Comparison of ENCODE assay signal across 14 mouse cellular contexts in the genomic region with DNA sequence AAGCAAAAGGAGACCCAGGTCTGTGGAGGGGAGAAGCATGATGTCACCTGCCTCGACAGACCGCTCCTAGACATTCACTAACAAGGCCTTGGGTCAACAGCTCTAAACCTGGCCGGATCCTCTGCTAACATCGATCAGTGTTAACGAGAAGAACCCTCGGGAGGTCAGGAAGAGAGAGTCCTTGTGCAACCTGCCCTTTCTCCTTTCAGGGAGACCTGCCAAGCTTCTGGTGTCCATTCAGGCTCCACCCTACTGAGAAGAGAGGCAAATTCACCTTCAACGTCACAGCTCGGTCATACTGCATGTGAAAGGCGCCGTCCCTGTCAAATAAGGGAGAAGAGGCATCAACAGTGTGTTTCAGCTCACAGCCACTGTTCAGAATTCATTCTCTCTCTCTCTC.
"Had no signal": no experiment of that assay in that cellular context is flagged by ENCODE, and none has a peak within 500 bp of the region (broad histone marks: within the 10 kb centered on the region; RNA-seq: fewer than 3 reads in every experiment).

No protein-coding gene starts in this region.

- H3K27me3 ChIP-seq: limb, embryonic 13.5 days; liver, embryonic 13.5 days; lung, embryonic 15.5 days had no signal

- H3K9ac ChIP-seq: limb, embryonic 13.5 days; liver, embryonic 13.5 days; lung, embryonic 15.5 days had no signal

- ATAC-seq: intestine, postnatal 0 days had no signal

- H3K4me1 ChIP-seq: limb, embryonic 10.5 days; limb, embryonic 13.5 days; liver, embryonic 13.5 days; lung, embryonic 15.5 days had no signal

- H3K27ac ChIP-seq: layer of hippocampus, adult 2 months; limb, embryonic 10.5 days; limb, embryonic 13.5 days; liver, embryonic 13.5 days; lung, embryonic 15.5 days had no signal

- H3K9me3 ChIP-seq: limb, embryonic 10.5 days; limb, embryonic 13.5 days; liver, embryonic 13.5 days; lung, embryonic 15.5 days had no signal

- H3K4me2 ChIP-seq: limb, embryonic 13.5 days; liver, embryonic 13.5 days; lung, embryonic 15.5 days; midbrain, embryonic 11.5 days had no signal

- H3K4me3 ChIP-seq: layer of hippocampus, adult 2 months; limb, embryonic 10.5 days; limb, embryonic 13.5 days; liver, embryonic 13.5 days; lung, embryonic 15.5 days had no signal

- DNase-seq: layer of hippocampus, adult 9-11 months; liver, embryonic 13.5 days; lung, adult 18-20 months; lung, postnatal 10 days; lung, postnatal 36 days; midbrain, embryonic 14.5 days; thymus, adult 18-20 months; thymus, postnatal 36 days had no signal
